Mouse (Mus musculus) adrenal gland, postnatal 25 days (tissue): Measurements from ENCODE around the gene Srxn1. TPM values are rescaled to one million over a fixed set of nuclear protein-coding genes. Genes with fewer than 3 reads are reported as not detected.

Source experiments
- DNase-seq: peaks from one replicate; pipeline ENCODE4 v3.0.0; 2021; ENCODE audit warnings: mixed read lengths
- total RNA-seq: library from RNA; stranded (reverse); gene quantifications from 2 replicates; pipeline ENCODE4 v1.2.3, GENCODE M21; 2021

Srxn1 gene
- total RNA-seq, 1 experiment from 2014 or later = 131 TPM

DNA sequence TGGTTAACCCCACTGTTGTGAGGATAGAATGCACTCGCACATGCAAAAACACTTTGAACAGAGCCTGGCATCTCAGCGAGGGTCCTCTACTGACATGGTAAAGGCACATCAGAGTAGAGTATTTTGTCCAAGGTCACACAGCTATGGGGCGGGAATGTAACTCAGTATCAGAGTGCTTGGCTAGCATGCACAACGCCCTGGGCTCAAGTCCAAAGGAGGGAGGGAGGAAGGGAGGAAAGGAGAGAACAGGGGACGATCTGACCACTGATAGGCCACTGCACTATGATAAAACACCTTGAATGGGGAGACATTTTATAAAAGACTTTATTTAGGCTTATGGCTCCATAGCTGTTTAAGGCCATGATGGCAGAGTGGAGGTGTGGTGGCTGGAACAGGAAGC is 15.7 kb upstream of the Srxn1 start:
- no peak for DNase-seq

DNA sequence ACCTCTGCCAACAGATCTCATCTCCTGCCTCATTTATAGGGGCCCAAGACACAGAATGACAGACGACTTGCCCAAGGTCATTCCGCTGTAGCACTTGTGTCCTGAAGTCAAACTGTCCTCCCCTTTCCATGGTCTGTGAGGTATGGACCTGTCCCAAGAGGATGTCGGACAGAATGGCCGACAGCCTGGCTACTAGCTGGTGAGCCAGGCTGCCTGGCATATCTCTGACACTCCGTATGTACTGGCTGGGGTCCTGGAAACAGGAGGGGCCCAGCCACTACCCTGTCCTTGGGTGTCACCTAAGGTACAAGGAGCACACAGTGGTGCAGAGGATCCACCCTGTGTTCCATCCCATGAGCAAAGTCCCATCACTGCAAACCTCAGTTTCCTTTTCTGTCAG is 14.8 kb upstream of the Srxn1 start:
- no peak for DNase-seq

DNA sequence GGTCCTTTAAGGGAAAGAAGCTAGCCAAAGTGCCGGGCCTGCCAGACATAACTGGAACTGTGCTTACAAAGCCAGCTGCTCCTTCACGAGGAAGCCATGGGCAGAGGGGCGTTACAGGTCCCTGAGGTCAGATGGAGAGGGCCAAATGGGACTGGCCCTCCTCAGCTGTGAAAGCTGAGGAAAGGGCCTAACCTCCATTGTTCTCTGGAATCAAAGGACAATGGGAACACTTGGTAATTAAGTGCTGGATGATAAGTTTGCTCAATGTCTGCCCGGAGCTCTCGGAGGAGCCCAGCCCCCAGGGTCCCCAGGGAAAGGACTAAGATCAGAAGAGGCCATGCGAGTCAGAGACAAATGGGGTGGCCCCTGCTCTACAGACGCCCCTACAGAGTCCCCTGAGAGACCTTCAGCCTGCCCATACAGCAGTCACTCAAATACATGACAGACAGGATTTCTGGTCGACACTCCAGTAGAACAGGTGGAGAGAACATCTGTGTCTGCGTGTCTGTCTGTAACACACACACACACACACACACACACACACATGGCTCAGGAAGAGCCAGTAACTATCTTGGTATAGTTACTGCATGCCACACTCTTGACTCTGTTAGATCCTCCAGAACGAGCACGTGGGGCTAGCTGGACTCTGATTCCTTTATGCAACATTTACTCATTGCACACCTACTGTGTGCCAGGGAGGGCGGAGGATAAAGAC is 13.8 kb upstream of the Srxn1 start:
- no peak for DNase-seq

DNA sequence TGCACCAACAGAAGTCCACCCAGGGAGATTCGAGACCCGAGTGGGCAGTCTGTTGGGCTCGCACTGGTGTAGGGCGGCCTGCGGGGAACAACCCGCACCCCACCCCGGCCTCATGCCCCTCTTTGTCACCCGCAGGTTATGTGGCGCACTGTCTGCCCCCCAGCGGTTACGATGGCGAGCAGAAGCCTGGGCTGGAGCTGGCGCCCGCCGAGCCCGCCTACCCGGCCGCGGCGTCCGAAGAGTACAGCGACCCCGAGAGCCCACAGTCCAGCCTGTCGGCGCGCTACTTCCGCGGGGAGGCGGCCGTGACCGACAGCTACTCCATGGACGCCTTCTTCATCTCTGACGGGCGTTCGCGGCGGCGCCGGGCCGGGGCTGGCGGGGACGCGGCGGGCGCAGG is 12.4 kb upstream of the Srxn1 start:
- no peak for DNase-seq

DNA sequence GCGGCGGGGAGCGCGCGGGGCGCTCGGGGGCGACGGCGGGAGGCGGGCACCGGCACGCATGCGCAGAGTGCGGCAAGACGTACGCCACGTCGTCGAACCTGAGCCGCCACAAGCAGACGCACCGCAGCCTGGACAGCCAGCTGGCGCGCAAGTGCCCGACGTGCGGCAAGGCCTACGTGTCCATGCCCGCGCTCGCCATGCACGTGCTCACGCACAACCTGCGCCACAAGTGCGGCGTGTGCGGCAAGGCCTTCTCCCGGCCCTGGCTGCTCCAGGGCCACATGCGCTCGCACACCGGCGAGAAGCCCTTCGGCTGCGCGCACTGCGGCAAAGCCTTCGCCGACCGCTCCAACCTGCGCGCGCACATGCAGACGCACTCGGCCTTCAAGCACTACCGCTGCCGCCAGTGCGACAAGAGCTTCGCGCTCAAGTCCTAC is 11.9 kb upstream of the Srxn1 start:
- DNase-seq = peak; percentile 62

DNA sequence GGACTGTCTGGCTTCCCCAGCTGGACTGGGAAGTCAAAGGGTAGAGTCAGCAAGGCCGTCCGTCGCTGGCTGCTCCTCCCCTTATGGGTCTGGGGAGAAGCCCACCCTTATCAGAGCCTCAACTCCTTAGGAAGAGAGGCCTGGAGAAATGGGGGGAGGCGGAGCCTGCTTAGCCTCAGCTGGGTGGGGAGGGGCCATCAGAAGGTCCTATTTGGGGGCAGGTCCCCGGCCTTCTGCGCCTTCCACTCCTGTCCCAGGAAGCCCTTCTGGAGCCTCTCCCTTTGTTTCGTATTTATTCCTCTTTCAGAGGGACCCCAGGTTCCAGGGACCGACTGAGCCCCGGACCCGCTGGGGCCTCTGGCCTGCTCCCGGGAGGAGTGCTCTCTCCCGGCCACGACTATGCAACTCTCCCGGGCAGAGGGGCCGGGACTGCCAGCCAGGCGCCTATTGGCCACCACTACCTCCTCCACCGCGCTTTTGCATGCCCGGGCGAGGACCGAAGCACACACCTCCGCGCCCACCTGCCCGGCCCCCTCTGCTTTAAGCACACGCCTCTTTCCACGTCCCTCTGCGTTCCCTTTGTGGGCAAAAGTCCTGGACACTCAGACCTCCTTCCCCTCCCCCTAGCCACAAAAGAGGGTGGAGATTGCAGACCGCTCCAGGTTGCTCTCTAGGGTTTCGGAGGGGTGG is 10.3 kb upstream of the Srxn1 start:
- no peak for DNase-seq

DNA sequence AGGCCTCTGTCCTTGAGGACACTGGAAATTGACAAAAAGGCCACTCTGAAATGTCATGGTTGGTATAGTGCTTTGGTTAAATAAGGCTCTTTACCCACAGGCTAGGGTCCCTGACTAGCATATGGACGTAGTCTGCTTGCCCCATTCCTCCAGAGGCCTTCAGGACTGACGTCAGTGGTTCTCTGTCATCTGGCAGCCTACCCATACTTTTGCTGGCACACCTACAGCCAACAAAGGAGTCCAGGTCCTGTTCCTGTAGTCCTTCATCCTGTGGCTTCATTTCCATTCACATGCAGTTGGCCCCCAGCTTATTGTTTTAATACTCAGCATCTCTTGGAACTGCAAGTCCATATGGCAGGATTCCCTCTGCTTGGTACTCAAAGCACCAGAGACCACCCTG is 8.4 kb upstream of the Srxn1 start:
- no peak for DNase-seq

DNA sequence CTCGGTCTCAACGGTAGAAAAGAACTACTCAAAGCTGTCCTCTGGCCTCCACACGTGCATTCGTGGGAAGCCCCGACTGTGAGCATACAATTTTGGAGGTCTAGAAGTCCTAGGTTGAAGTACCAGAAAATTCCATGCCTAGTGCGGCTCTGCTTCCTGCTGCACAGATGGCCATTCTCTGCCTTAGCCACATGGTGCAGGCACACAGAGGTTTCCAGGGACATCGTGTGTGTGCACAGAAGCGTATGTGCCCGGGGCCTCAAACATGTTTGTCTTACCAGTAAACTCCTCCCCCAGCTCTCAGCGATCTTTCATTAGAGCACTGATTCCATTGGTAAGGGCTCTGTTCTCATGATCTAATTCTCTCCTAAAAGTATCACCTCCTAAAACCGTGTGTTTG is 7.4 kb upstream of the Srxn1 start:
- DNase-seq = no peak

DNA sequence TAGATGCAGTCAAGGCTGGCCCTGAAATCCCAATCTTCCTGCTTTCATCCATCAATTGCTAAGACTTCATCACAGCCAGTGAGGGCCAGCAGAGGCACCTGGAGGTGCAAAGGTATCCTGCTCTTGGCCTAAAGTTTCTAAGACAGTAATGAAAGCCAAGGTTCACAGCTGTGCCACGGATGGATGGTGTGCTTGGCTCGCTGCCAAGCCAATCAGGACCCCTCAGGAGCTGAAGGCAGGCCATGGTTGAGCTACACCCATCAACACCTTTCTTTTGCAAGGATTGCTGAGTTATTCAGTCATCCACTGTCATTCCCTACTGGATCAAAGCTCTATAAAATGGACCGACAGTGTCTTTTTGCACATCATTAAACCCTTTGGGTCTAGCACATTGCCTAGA is 5.8 kb upstream of the Srxn1 start:
- no peak for DNase-seq

DNA sequence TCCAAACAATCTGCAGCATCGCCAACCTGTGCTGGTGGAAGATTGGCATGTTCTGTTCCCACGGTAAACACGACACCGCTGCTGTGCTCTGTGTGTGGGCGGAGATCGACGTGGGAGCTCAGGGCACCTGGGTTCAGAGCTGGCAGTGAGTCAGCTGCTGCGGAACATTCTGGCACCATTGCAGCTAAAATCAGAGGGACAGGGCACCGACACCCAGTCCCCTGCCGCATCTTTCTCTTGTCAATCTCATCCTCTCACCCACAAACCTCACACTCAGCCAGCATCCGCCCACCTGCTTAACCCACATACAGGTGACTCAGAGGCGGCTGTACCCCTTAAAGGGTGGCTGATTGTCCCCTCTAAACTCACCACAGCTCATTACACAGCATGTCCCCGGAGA is 3.6 kb upstream of the Srxn1 start:
- DNase-seq = no peak

DNA sequence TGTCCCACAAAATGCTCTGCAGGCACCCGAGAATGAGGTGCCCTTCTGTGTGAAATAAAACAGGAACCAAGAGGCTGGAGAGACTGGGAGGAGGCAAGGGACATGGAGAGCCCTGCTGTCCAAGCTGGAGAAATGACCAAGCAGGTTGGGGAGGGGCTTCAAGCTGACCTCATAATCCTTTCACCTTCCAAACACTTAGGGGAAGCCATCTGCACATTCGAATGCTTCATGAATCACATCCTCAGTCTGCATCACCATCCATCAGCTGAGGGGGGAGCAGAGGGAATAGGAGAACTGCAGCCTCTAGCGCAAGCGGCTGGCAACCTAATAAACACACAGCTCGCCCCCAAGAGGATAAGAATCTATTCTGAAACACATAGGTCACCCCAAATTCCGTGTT is 2.9 kb upstream of the Srxn1 start:
- DNase-seq = no peak

DNA sequence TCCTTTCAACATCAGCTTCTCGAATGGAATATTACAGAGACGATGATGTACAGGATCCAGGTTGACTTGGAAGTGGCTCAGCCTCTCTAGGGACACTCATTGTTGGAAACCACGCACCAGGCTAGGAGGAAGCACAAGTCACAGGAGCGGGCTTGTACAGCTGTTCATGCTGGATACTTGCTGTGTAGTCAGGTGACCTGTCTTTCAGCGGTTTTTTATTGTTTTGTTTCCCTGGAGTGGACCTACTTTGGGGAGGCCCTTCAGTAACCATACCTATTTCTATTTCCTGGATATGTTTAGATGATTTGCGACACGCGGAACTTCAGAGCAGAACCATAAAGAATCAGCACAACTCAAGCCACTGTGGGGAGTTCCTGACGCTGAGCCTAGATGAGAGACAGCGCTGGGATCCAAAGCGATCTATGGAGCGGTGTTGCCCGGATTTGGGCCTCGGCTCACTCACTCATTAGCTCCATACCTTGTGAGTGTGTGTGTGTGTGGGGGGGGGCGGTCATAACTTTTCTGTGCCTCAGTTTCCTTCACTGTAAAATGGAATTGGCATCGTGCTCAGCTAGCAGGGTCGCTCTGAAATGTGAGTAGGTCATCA is 502 bp upstream of the Srxn1 start:
- no peak for DNase-seq

DNA sequence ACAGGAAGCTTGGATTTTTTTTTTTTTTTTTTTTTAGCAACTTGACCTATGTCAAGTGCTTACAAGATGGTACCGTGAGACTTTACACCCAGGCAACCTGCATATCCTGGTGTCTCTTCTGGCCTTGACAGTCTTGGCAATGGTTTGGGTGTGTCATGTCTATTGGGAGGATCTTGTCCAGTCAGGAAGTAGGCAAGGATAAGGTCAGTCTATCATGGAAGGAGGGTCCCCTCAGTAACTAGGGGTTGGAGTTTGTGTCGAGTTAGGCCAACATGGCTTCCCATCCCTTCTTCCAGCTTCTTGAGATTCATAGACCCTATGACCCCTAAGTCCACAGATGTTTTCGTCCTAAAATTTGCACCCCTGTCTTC is 894 bp downstream of the Srxn1 start:
- no peak for DNase-seq

DNA sequence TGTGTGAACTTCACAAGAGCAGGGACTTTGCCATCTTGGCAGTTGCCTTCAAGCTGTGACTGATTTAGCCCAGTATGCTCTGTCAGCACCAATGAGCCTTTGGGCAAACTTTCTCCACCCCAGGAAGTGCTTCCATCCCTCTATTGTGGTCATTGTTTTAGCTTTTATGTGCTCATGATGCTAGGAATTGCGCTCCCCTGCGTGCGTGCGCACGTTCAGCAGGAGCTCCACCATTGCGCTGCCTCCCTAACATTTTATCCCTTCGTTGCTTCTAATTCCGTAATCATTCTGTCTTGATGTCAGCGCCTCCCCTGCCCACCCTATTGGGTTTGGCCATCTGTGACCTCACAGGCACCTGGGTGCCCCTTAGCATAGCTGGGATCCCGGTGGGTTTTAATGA is 1.3 kb downstream of the Srxn1 start:
- no peak for DNase-seq

DNA sequence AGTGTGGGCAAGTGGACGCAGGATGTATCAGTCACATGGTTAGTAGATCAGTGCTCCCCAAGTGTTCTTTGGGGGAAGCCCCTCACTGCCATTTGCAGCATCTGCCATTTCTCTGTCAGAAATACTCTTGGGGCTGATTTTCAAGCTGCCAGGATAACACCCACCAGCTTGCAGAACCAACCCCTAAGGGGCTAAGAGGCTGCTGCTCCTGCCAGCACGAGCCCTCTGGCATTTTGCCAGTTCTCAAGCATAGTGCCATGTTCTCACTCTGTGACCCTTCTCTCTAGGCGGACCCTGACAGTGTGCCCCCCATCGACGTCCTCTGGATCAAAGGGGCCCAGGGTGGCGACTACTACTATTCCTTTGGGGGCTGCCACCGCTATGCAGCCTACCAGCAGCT is 3.4 kb downstream of the Srxn1 start:
- no peak for DNase-seq

DNA sequence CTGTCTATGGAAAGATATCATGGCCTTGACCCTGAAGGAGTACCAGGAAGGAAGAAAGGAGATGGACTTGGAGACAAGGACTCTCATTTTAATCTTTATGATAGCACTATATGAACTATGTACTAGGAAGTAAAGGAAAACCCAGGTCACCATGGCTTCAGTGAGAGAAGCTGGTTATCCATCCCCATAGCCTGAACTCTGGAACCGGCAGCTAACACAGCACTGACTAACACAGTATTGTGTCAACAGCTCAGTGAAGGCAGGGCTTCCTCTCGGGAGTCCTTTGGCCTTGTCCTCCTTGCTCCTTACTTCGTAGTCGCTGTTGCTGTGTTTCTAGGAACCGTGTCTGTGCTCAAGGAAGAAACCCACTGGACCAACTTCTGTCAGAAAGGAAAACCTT is 4.1 kb downstream of the Srxn1 start:
- DNase-seq = no peak

DNA sequence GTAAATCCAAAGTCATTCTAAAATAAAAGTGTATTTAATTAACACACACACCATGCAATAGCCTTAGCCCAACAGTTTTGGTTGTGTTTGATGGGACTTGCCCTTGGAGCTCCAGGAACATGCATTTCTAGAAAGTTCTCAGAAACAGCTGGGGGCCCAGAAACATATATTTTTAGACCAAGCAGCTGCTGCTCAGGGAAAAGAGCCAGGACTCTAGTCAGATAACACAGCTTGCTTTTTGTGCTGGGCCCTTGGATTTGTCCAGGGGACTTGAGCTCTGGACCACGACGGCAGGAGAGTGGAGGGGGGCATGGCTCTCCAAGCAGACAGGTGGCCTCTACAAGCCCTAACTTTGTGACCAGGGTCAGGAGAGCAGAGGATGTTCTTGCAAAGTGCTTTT is 6.0 kb downstream of the Srxn1 start:
- no peak for DNase-seq

DNA sequence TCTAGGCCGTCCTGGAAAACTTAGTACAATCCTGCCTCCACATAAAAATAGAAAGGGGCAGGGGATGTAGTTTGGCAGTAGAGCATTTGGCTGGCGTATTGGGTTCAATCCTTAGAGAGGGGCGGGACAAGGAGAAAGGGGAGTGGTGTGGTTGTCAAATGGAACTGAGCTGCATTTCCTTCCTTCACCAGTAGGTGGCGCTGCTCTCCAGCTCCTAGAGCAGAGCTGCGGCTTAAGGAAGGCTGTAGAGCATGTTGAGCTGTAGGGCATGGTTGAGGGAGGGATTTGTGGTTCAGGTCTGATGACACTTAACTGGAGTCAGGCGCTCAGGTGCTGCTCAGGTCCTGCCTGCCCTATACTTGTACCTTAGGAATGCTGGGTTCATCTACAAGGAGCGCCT is 6.6 kb downstream of the Srxn1 start:
- DNase-seq = peak; percentile 89

DNA sequence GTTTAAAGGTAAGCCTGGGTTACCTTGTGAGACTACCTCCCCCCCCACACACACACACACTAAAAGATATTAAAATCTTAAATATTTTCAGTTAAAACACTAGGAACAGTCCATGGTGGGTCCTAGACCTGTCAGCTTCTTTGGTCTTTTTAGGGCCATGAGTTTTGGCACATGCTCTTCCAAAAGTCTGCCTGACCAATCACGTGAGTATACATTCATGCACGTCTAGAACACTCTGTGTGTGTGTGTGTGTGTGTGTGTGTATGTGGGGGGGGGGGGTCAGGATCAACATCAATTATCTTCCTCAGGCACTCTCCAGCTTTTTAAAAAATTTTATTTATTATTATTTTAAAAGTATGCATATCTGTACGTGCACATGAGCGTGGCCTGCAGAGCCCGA is 7.2 kb downstream of the Srxn1 start:
- no peak for DNase-seq

DNA sequence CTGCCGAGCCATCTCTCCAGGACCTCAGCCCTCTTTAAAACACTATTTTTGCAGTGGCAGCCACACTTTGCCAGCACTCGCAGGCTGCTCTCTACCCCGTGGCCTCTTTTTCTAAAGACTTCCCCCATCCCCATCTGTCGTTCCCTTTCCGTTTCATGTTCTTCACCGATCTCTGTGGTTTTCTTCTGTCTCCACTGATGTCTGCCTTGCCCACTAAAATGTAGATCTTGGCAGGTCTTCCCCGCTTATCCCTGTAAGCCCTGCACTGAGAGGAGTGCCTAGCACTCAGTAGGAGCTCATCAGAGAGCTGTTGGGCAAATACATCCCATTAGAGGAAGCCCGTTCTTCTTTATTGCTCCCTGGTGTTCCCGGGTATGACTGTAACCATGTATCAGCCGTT is 7.7 kb downstream of the Srxn1 start:
- no peak for DNase-seq

DNA sequence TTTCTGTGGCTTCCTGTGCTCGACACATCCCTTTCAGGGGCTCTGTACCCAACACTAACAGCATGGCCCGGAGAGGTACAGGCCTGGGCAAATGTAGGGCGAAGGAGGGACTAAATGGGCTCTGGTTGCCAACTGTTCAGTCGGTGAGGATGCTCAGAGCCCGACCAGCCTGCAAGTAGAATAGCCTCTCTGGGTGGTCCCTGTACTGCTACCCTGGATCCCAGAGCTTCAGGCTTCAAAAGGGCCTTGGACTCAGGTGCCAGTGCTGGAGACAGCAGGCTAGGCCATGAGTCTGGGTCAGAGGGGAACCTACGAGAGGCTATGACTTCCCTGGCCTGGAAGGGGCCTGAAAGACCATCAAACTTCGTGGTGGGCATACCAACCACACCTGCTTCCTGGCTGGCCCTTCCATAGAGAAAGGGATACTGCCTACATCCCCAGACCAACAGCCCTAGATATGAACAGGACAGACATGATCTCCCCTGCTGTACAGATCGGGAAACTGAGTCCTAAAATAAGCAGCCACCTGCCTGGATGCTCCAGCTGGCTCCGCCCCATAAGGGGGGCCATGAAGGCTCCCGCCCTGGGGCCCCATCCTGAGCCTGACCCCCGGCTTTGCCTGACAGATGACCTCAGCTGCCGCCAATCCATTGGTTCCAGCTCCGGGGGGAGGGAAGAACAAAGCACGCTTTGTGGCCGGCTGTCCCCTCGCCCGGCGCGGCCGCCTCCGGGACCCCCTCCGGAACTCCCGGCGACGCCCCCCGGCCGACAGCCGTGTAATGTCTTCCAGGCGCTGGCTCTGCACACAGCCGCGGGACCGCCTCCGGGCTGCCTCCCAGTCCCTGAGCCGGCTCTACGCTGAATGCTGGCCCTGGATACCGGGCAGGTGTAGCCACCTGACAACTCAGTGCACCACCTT is 9.0 kb downstream of the Srxn1 start:
- DNase-seq = no peak

DNA sequence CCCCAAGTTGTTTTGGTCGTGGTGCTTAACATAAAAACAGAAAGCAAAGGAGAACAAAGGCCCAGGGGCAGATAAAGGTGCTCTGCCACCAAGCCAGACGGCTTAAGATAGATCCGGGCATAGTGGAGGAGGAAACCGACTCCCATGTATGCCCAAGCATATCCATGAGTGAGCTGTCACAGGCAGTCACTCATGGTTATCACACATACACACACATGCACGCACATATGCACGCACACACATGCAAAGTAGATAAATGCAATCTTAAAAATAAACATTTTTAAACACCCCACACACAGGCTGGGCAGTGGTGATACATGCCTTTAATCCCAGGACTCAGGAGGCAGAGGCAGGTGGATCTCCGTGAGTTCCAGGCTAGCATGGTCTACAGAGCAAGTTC is 12.4 kb downstream of the Srxn1 start:
- no peak for DNase-seq
